In genomic region chr7:98958172-98958571, GRCm38 (mm10) we compare ENCODE assay signal across 11 mouse cellular contexts.
DNase-seq lines count a peak whose midpoint lies in the region; ATAC-seq and TF ChIP-seq lines count a peak whose summit lies in the region.
"Had no signal": no experiment of that assay in that cellular context is flagged by ENCODE, and none has a peak within 500 bp of the region (broad histone marks: within the 10 kb centered on the region; RNA-seq: fewer than 3 reads in every experiment).

No protein-coding gene starts in this region.

- 11% methylated on average over 11 of the region's 11 CpGs for WGBS in intestine, embryonic 14.5 days
- 49% methylated on average over 11 of the region's 11 CpGs for WGBS in intestine, postnatal 0 days
- 28% methylated on average over 11 of the region's 11 CpGs for WGBS in stomach, embryonic 15.5 days
- 36% methylated on average over 11 of the region's 11 CpGs for WGBS in stomach, postnatal 0 days
- 18% methylated on average over 11 of the region's 11 CpGs for WGBS in embryonic facial prominence, embryonic 15.5 days

- TF ChIP-seq CTCF in intestine, postnatal 0 days (IDR thresholded peaks at IDR 0.05; ENCODE audit: low read depth), result no peak
- TF ChIP-seq CTCF in stomach, postnatal 0 days (IDR thresholded peaks at IDR 0.05; ENCODE audit: low read depth), result no peak

- no peak overlapping the region for H3K4me3 ChIP-seq in intestine, embryonic 14.5 days (ENCODE audit: low read depth, low read length)
- no peak overlapping the region for H3K4me3 ChIP-seq in intestine, postnatal 0 days (ENCODE audit: low read depth, low read length)
- H3K4me3 ChIP-seq in stomach, embryonic 15.5 days (replicated peaks), result no peak overlapping the region
- H3K4me3 ChIP-seq in stomach, postnatal 0 days (ENCODE audit: low read depth, low read length), result no peak overlapping the region
- no peak overlapping the region for H3K4me3 ChIP-seq in embryonic facial prominence, embryonic 15.5 days (replicated peaks)
- H3K4me3 ChIP-seq: liver, embryonic 13.5 days had no signal

- ATAC-seq in intestine, embryonic 14.5 days (replicated peaks; ENCODE audit: low FRiP score, low TSS enrichment, low read depth), result no peak
- no peak for ATAC-seq in intestine, postnatal 0 days
- no peak for ATAC-seq in stomach, embryonic 15.5 days (ENCODE audit: insufficient read depth, low FRiP score, low read depth)
- no peak for ATAC-seq in stomach, postnatal 0 days (ENCODE audit: low FRiP score, low TSS enrichment)
- no peak; the same call in 1 of the 2 replicates for ATAC-seq in embryonic facial prominence, embryonic 15.5 days (ENCODE audit: insufficient number of reproducible peaks, low FRiP score, low TSS enrichment, low read depth)
- ATAC-seq: intestine, embryonic 16.5 days had no signal

- no peak overlapping the region for H3K4me2 ChIP-seq in intestine, embryonic 14.5 days (ENCODE audit: low read length)
- no peak overlapping the region for H3K4me2 ChIP-seq in intestine, postnatal 0 days (replicated peaks; ENCODE audit: low read depth)
- H3K4me2 ChIP-seq in stomach, embryonic 15.5 days, result no peak overlapping the region
- no peak overlapping the region for H3K4me2 ChIP-seq in stomach, postnatal 0 days (replicated peaks; ENCODE audit: low read depth)
- H3K4me2 ChIP-seq in embryonic facial prominence, embryonic 15.5 days (replicated peaks), result peak overlapping the region; percentile 8; the same call in 1 of the 2 replicates
- H3K4me2 ChIP-seq: liver, embryonic 13.5 days had no signal

- DNase-seq in intestine, embryonic 14.5 days (ENCODE audit: low spot score), result no peak
- DNase-seq in stomach, postnatal 0 days (ENCODE audit: low spot score), result no peak
- DNase-seq in testis, postnatal 14 days (ENCODE audit: low spot score), result no peak
- no peak for DNase-seq in layer of hippocampus, postnatal 25 days (ENCODE audit: extremely low spot score in 1 of 2, low spot score in 1 of 2)
- DNase-seq: cerebellum, adult 11-12 months; liver, embryonic 13.5 days had no signal

- no peak for TF ChIP-seq EP300 in stomach, postnatal 0 days (optimal IDR thresholded peaks at IDR 0.05)

- no peak overlapping the region for H3K9ac ChIP-seq in intestine, embryonic 14.5 days (ENCODE audit: low read length)
- no peak overlapping the region for H3K9ac ChIP-seq in intestine, postnatal 0 days (ENCODE audit: low read depth, low read length)
- no peak overlapping the region for H3K9ac ChIP-seq in stomach, embryonic 15.5 days
- H3K9ac ChIP-seq in stomach, postnatal 0 days (ENCODE audit: low read length), result no peak overlapping the region
- H3K9ac ChIP-seq in embryonic facial prominence, embryonic 15.5 days, result no peak overlapping the region
- H3K9ac ChIP-seq: liver, embryonic 13.5 days had no signal

- H3K4me1 ChIP-seq in intestine, embryonic 14.5 days (replicated peaks; ENCODE audit: control insufficient read depth, insufficient read depth, low read length), result peaks cover 29% of the 10 kb centered on the region
- no peaks in the 10 kb centered on the region for H3K4me1 ChIP-seq in intestine, postnatal 0 days (replicated peaks; ENCODE audit: control insufficient read depth, insufficient read depth, low read length)
- H3K4me1 ChIP-seq in stomach, embryonic 15.5 days, result peaks cover 15% of the 10 kb centered on the region
- H3K4me1 ChIP-seq in stomach, postnatal 0 days (replicated peaks; ENCODE audit: control insufficient read depth, insufficient read depth), result no peaks in the 10 kb centered on the region
- H3K4me1 ChIP-seq in embryonic facial prominence, embryonic 15.5 days, result peaks cover 37% of the 10 kb centered on the region

- H3K27me3 ChIP-seq in intestine, embryonic 14.5 days (replicated peaks; ENCODE audit: control insufficient read depth, insufficient read depth, low read length), result no peaks in the 10 kb centered on the region
- no peaks in the 10 kb centered on the region for H3K27me3 ChIP-seq in intestine, postnatal 0 days (replicated peaks; ENCODE audit: control insufficient read depth, insufficient read depth, low read length)
- H3K27me3 ChIP-seq in stomach, embryonic 15.5 days (replicated peaks), result no peaks in the 10 kb centered on the region
- no peaks in the 10 kb centered on the region for H3K27me3 ChIP-seq in stomach, postnatal 0 days (ENCODE audit: control insufficient read depth, insufficient read depth, low read length)
- H3K27me3 ChIP-seq in embryonic facial prominence, embryonic 15.5 days, result no peaks in the 10 kb centered on the region
- H3K27me3 ChIP-seq: liver, embryonic 13.5 days had no signal

- no peaks in the 10 kb centered on the region for H3K36me3 ChIP-seq in intestine, embryonic 14.5 days (ENCODE audit: control insufficient read depth, insufficient read depth, low read length)
- H3K36me3 ChIP-seq in intestine, postnatal 0 days (ENCODE audit: control insufficient read depth, insufficient read depth), result no peaks in the 10 kb centered on the region
- H3K36me3 ChIP-seq in stomach, embryonic 15.5 days, result no peaks in the 10 kb centered on the region
- no peaks in the 10 kb centered on the region for H3K36me3 ChIP-seq in stomach, postnatal 0 days (ENCODE audit: control insufficient read depth, insufficient read depth, low read length)
- H3K36me3 ChIP-seq in embryonic facial prominence, embryonic 15.5 days, result no peaks in the 10 kb centered on the region
- H3K36me3 ChIP-seq: liver, embryonic 13.5 days had no signal

- H3K9me3 ChIP-seq in intestine, embryonic 14.5 days (ENCODE audit: control insufficient read depth, low read length), result no peaks in the 10 kb centered on the region
- H3K9me3 ChIP-seq in intestine, postnatal 0 days (ENCODE audit: control insufficient read depth), result no peaks in the 10 kb centered on the region
- no peaks in the 10 kb centered on the region for H3K9me3 ChIP-seq in stomach, embryonic 15.5 days
- H3K9me3 ChIP-seq in stomach, postnatal 0 days (ENCODE audit: control insufficient read depth, low read length), result no peaks in the 10 kb centered on the region
- no peaks in the 10 kb centered on the region for H3K9me3 ChIP-seq in embryonic facial prominence, embryonic 15.5 days (replicated peaks)
- H3K9me3 ChIP-seq: liver, embryonic 13.5 days had no signal

- H3K27ac ChIP-seq in intestine, embryonic 14.5 days (ENCODE audit: low read depth), result peak overlapping the region; percentile 44
- H3K27ac ChIP-seq in intestine, postnatal 0 days (ENCODE audit: low read depth, low read length), result no peak overlapping the region
- 0 out of 2 replicates have a peak overlapping the region, but pooled peaks have one; percentile 11 for H3K27ac ChIP-seq in stomach, embryonic 15.5 days
- no peak overlapping the region for H3K27ac ChIP-seq in stomach, postnatal 0 days (replicated peaks)
- H3K27ac ChIP-seq in embryonic facial prominence, embryonic 15.5 days (replicated peaks), result peak overlapping the region; percentile 78
- H3K27ac ChIP-seq: liver, embryonic 13.5 days; macrophage had no signal

Comparison
In these comparisons a context has a peak if more than half of its experiments do, and no peak if none do; other contexts are left out.
1. H3K27ac ChIP-seq: peak in intestine, embryonic 14.5 days (single experiment), stomach, embryonic 15.5 days (single experiment) and embryonic facial prominence, embryonic 15.5 days (single experiment); none in intestine, postnatal 0 days (single experiment) and stomach, postnatal 0 days (single experiment).